Mouse (Mus musculus): ENCODE data around the gene Mettl9.

Mettl9 gene

GRCm38 (mm10) chr7:121111321-121111720 is 77.1 kb downstream of the Mettl9 start:
- DNase-seq: no peak

GRCm38 (mm10) chr7:121111762-121112161 is 77.5 kb downstream of the Mettl9 start:
- no peak for DNase-seq

- DNase-seq: peak; percentile 76 to 88
Observed at GRCm38 (mm10) chr7:121120143-121120818, 86.0 kb downstream of the Mettl9 start.

Data from cerebellum, postnatal 36 days (tissue).